Mouse (Mus musculus): ENCODE results near the gene 4930519P11Rik. TPM values are rescaled to one million over a fixed set of nuclear protein-coding genes. Genes with fewer than 3 reads are reported as not detected.

The 4930519P11Rik gene
- polyA plus RNA-seq, 1 experiment from 2014 or later = 0.72 TPM

- Histone ChIP-seq H3K36me3 (ENCODE audit: control insufficient read depth, insufficient read depth, low read length) (no peaks in the 10 kb centered on the region), H3K4me3 (ENCODE audit: low read length) (no peak overlapping the region), H3K9ac (ENCODE audit: low read depth, low read length) (no peak overlapping the region), H3K4me2 (replicated peaks; ENCODE audit: low read depth, low read length) (no peak overlapping the region), H3K9me3 (ENCODE audit: control insufficient read depth, low read length) (no peaks in the 10 kb centered on the region), H3K27me3 (ENCODE audit: control insufficient read depth, insufficient read depth, low read length) (no peaks in the 10 kb centered on the region), H3K4me1 (ENCODE audit: control insufficient read depth, insufficient read depth, low read length) (no peaks in the 10 kb centered on the region), H3K27ac (ENCODE audit: low read depth, low read length) (no peak overlapping the region)
- no peak for ATAC-seq (ENCODE audit: low FRiP score, low TSS enrichment)
- 84% methylated on average over 8 of the region's 8 CpGs for WGBS
Measured at GRCm38 (mm10) chr2:154580586-154580985, 32.7 kb downstream of the 4930519P11Rik start.

GRCm38 (mm10) chr2:154577744-154578067, 35.5 kb downstream of the 4930519P11Rik start:
- no peak overlapping the region for H3K4me3 ChIP-seq (ENCODE audit: low read length)
- H3K4me1 ChIP-seq (ENCODE audit: control insufficient read depth, insufficient read depth, low read length) = no peaks in the 10 kb centered on the region
- H3K9me3 ChIP-seq (ENCODE audit: control insufficient read depth, low read length) = no peaks in the 10 kb centered on the region
- H3K9ac ChIP-seq (ENCODE audit: low read depth, low read length) = no peak overlapping the region
- H3K27ac ChIP-seq (ENCODE audit: low read depth, low read length) = no peak overlapping the region
- H3K4me2 ChIP-seq (replicated peaks; ENCODE audit: low read depth, low read length) = no peak overlapping the region
- no peaks in the 10 kb centered on the region for H3K27me3 ChIP-seq (ENCODE audit: control insufficient read depth, insufficient read depth, low read length)
- 93% methylated on average over 6 of the region's 6 CpGs for WGBS
- no peaks in the 10 kb centered on the region for H3K36me3 ChIP-seq (ENCODE audit: control insufficient read depth, insufficient read depth, low read length)
- no peak for ATAC-seq (ENCODE audit: low FRiP score, low TSS enrichment)

DNA sequence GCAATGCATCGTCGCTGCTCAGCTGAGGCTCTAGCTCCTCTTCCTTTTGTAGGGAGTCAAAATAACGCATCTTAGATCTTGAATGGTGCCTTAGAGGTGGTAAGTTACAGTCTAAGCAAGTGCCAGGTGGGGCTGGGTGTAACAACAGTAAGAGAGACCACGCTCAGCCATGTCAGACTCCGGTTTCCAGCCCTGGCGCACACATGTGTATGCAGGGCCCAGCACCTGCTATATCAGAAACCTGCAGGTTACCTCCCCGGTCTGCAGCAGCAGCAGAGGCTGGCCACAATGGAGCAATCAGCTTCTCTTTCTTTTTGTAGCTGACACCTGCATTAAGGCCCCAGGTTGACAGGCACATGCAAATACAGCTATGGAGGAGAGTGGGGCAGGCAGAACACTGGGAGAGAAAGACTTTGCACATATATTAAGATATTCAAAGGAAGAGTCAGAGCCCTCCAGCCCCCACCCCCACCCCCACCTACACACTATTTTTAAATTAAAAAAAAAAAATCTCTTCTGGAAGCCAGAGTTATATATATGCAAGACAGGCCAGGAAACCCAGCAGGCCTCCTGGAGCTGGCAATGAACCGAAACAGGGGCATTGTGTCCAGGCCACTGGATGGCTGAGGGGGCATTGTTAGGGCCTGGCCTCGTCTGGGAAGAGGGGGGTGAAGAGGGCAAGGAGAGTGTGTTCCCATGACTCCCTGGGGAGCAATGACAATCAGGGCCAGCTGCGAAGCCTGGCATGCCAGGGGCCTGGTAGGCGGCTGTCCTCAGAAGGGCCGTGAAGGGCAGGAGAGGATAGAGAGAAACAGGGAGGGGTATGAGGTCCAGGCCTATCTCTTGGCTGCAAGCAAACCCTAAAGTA, 36.1 kb downstream of the 4930519P11Rik start:
- Histone ChIP-seq H3K4me2 (replicated peaks; ENCODE audit: low read depth, low read length) (no peak overlapping the region), H3K27ac (ENCODE audit: low read depth, low read length) (no peak overlapping the region), H3K9ac (ENCODE audit: low read depth, low read length) (no peak overlapping the region), H3K9me3 (ENCODE audit: control insufficient read depth, low read length) (no peaks in the 10 kb centered on the region), H3K27me3 (ENCODE audit: control insufficient read depth, insufficient read depth, low read length) (no peaks in the 10 kb centered on the region), H3K4me1 (ENCODE audit: control insufficient read depth, insufficient read depth, low read length) (no peaks in the 10 kb centered on the region), H3K36me3 (ENCODE audit: control insufficient read depth, insufficient read depth, low read length) (no peaks in the 10 kb centered on the region), H3K4me3 (ENCODE audit: low read length) (no peak overlapping the region)
- no peak for ATAC-seq (ENCODE audit: low FRiP score, low TSS enrichment)
- 48% methylated on average over 12 of the region's 12 CpGs for WGBS

- H3K4me3 ChIP-seq (ENCODE audit: low read length) = no peak overlapping the region
- H3K9ac ChIP-seq (ENCODE audit: low read depth, low read length) = no peak overlapping the region
- 58% methylated on average over 7 of the region's 7 CpGs for WGBS
- no peaks in the 10 kb centered on the region for H3K27me3 ChIP-seq (ENCODE audit: control insufficient read depth, insufficient read depth, low read length)
- H3K4me2 ChIP-seq (replicated peaks; ENCODE audit: low read depth, low read length) = no peak overlapping the region
- H3K4me1 ChIP-seq (ENCODE audit: control insufficient read depth, insufficient read depth, low read length) = peaks cover 10% of the 10 kb centered on the region; the same call in 1 of the 2 replicates
- H3K36me3 ChIP-seq (ENCODE audit: control insufficient read depth, insufficient read depth, low read length) = no peaks in the 10 kb centered on the region
- H3K9me3 ChIP-seq (ENCODE audit: control insufficient read depth, low read length) = no peaks in the 10 kb centered on the region
- no peak for ATAC-seq (ENCODE audit: low FRiP score, low TSS enrichment)
- H3K27ac ChIP-seq (ENCODE audit: low read depth, low read length) = no peak overlapping the region
Measured at GRCm38 (mm10) chr2:154574271-154574670, 39.0 kb downstream of the 4930519P11Rik start.

DNA sequence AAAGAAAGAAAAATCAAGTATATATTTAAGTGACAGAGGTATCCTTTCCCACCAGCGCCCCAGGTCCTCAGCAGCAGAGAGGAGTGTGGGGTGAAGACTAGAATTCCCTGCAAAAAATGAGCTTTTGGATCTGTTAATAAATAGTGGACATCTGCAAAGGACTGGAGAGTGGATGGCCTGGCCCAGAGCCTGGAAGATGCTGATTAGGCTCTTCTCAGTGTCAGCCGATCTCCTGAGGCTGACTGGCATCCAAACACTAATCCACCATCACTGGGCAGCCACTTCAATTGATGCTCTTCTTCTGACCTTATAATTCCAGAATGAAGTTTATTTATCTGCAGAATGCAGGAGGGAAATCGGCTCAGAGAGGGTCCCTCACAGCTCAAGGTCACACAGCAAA, 40.2 kb downstream of the 4930519P11Rik start:
- Histone ChIP-seq H3K9ac (ENCODE audit: low read depth, low read length) (no peak overlapping the region), H3K4me2 (replicated peaks; ENCODE audit: low read depth, low read length) (no peak overlapping the region), H3K9me3 (ENCODE audit: control insufficient read depth, low read length) (no peaks in the 10 kb centered on the region), H3K4me3 (ENCODE audit: low read length) (no peak overlapping the region), H3K4me1 (ENCODE audit: control insufficient read depth, insufficient read depth, low read length) (peaks cover 20% of the 10 kb centered on the region), H3K27me3 (ENCODE audit: control insufficient read depth, insufficient read depth, low read length) (no peaks in the 10 kb centered on the region), H3K27ac (ENCODE audit: low read depth, low read length) (no peak overlapping the region), H3K36me3 (ENCODE audit: control insufficient read depth, insufficient read depth, low read length) (no peaks in the 10 kb centered on the region)
- no peak for ATAC-seq (ENCODE audit: low FRiP score, low TSS enrichment)
- WGBS = 90% methylated on average over 3 of the region's 3 CpGs

- Histone ChIP-seq H3K4me3 (ENCODE audit: low read length) (no peak overlapping the region), H3K27ac (ENCODE audit: low read depth, low read length) (no peak overlapping the region), H3K4me2 (replicated peaks; ENCODE audit: low read depth, low read length) (no peak overlapping the region), H3K9ac (ENCODE audit: low read depth, low read length) (no peak overlapping the region), H3K9me3 (ENCODE audit: control insufficient read depth, low read length) (no peaks in the 10 kb centered on the region), H3K4me1 (ENCODE audit: control insufficient read depth, insufficient read depth, low read length) (peaks cover 30% of the 10 kb centered on the region), H3K27me3 (ENCODE audit: control insufficient read depth, insufficient read depth, low read length) (no peaks in the 10 kb centered on the region), H3K36me3 (ENCODE audit: control insufficient read depth, insufficient read depth, low read length) (no peaks in the 10 kb centered on the region)
- WGBS = 74% methylated on average over 8 of the region's 8 CpGs
- ATAC-seq (ENCODE audit: low FRiP score, low TSS enrichment) = no peak
Measured at GRCm38 (mm10) chr2:154571976-154572375, 41.3 kb downstream of the 4930519P11Rik start.

DNA sequence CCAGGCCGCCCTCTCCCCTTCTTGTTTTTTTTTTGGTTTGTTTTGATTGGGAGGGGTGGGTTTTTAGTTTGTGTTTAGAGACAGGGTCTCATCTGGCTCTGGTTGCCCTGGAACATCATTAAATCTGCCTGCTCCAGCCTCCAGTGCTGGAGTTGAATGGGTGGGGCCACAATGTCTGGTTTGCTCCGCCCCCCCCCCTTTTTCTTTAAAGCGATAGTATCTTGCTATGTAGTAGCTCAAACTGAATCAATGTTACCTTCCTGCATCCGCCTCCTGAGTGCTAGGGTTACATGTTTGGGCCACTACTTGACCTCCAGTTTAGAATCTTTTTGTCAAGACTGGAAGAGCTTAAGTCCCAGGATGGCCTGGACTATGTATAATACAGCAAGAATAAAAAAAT, 42.0 kb downstream of the 4930519P11Rik start:
- Histone ChIP-seq H3K27me3 (ENCODE audit: control insufficient read depth, insufficient read depth, low read length) (no peaks in the 10 kb centered on the region), H3K36me3 (ENCODE audit: control insufficient read depth, insufficient read depth, low read length) (no peaks in the 10 kb centered on the region), H3K9me3 (ENCODE audit: control insufficient read depth, low read length) (no peaks in the 10 kb centered on the region), H3K27ac (ENCODE audit: low read depth, low read length) (no peak overlapping the region), H3K9ac (ENCODE audit: low read depth, low read length) (no peak overlapping the region), H3K4me2 (replicated peaks; ENCODE audit: low read depth, low read length) (no peak overlapping the region), H3K4me3 (ENCODE audit: low read length) (no peak overlapping the region), H3K4me1 (ENCODE audit: control insufficient read depth, insufficient read depth, low read length) (peaks cover 38% of the 10 kb centered on the region)
- no peak for ATAC-seq (ENCODE audit: low FRiP score, low TSS enrichment)
- WGBS = 79% methylated on average over 4 of the region's 4 CpGs

GRCm38 (mm10) chr2:154570666-154571065, 42.6 kb downstream of the 4930519P11Rik start:
- Histone ChIP-seq H3K9me3 (ENCODE audit: control insufficient read depth, low read length) (no peaks in the 10 kb centered on the region), H3K27ac (ENCODE audit: low read depth, low read length) (no peak overlapping the region), H3K9ac (ENCODE audit: low read depth, low read length) (no peak overlapping the region), H3K4me3 (ENCODE audit: low read length) (peak overlapping the region; percentile 76; the same call in 1 of the 2 replicates), H3K4me2 (replicated peaks; ENCODE audit: low read depth, low read length) (peak overlapping the region; percentile 68), H3K4me1 (ENCODE audit: control insufficient read depth, insufficient read depth, low read length) (peaks cover 40% of the 10 kb centered on the region), H3K27me3 (ENCODE audit: control insufficient read depth, insufficient read depth, low read length) (no peaks in the 10 kb centered on the region), H3K36me3 (ENCODE audit: control insufficient read depth, insufficient read depth, low read length) (no peaks in the 10 kb centered on the region)
- ATAC-seq (ENCODE audit: low FRiP score, low TSS enrichment) = no peak
- 63% methylated on average over 4 of the region's 4 CpGs for WGBS

DNA sequence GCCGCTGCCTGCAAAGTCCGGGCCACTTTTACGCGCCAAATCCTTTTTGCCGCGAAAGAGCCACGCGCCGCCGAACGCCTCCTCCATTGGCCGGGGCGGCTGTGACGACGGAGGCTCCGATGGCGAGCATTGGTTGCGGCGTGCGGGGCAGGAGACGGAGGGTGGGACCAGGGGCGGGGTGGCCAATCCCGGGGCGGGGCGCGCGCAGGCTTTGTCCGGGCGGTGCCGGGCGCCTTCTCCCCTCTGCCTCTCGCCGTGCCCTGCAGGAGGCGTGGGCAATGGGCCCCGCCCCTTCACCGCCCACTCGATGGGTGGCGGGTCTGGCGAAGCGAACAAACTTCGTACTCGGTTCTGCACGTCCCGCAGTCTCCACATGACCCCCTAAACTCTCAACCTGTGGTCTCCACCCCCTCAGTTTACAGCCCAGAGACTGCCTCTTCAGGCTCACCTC, 43.4 kb downstream of the 4930519P11Rik start, which contains the start of gene E2f1:
Gene E2f1 (minus strand): TSS at position 57 of the 451 bp plus-strand sequence.
- H3K27ac ChIP-seq (ENCODE audit: low read depth, low read length) = peak within 1 kb of the TSS; percentile 77
- H3K36me3 ChIP-seq (ENCODE audit: control insufficient read depth, insufficient read depth, low read length) = no peaks in the 10 kb centered on the region; the same call in 1 of the 2 replicates
- no peaks in the 10 kb centered on the region for H3K27me3 ChIP-seq (ENCODE audit: control insufficient read depth, insufficient read depth, low read length)
- peaks cover 40% of the 10 kb centered on the region for H3K4me1 ChIP-seq (ENCODE audit: control insufficient read depth, insufficient read depth, low read length)
- no peaks in the 10 kb centered on the region for H3K9me3 ChIP-seq (ENCODE audit: control insufficient read depth, low read length)
- peak within 1 kb of the TSS; percentile 68 for H3K4me2 ChIP-seq (replicated peaks; ENCODE audit: low read depth, low read length)
- WGBS = under 1% methylated on average over 23 of the region's 44 CpGs
- peak within 1 kb of the TSS; percentile 88 for H3K9ac ChIP-seq (ENCODE audit: low read depth, low read length)
- peak within 1 kb of the TSS; percentile 76 for H3K4me3 ChIP-seq (ENCODE audit: low read length)
- peak; percentile 98 for ATAC-seq (ENCODE audit: low FRiP score, low TSS enrichment)
